Mouse (Mus musculus) liver, adult 2 months (tissue): ENCODE results near the gene Gja8. TPM values are rescaled to one million over a fixed set of nuclear protein-coding genes. Genes with fewer than 3 reads are reported as not detected.
A peak's percentile ranks its signal among the peaks of the same experiment; 100 is the strongest.

Experiments used
- DNase-seq: peaks from one replicate; pipeline ENCODE4 v3.0.0-alpha.2; 2011; ENCODE audit warnings: low read depth, low spot score; ENCODE audit errors: extremely low read depth
- H3K27ac ChIP-seq: fragments of 200-500 bp; replicated peaks from 2 replicates; pipeline ENCODE4 v1.5.1; 2012; ENCODE audit warnings: low read depth, mild to moderate bottlenecking, control low read depth, inconsistent platforms, low read length; ENCODE audit not compliant: insufficient read depth
- H3K27me3 ChIP-seq: fragments of 200-500 bp; 2 replicates; pipeline ENCODE4 v1.6.1; 2012; ENCODE audit warnings: mild to moderate bottlenecking, moderate library complexity, low read length, inconsistent platforms; ENCODE audit not compliant: control insufficient read depth, insufficient read depth
- H3K36me3 ChIP-seq: fragments of 200-500 bp; 2 replicates; pipeline ENCODE4 v1.6.1; 2012; ENCODE audit warnings: low read length, inconsistent platforms; ENCODE audit not compliant: control insufficient read depth, insufficient read depth
- H3K4me1 ChIP-seq: fragments of 200-500 bp; 2 replicates; pipeline ENCODE4 v1.6.1; 2011; ENCODE audit warnings: low read length; ENCODE audit not compliant: control insufficient read depth, insufficient read depth
- H3K4me3 ChIP-seq: fragments of 200-500 bp; 2 replicates; pipeline ENCODE4 v1.5.1; 2011; ENCODE audit warnings: low read depth, mild to moderate bottlenecking, control low read depth, low read length, moderate library complexity; ENCODE audit not compliant: insufficient read depth
- H3K79me2 ChIP-seq: fragments of 200-500 bp; 2 replicates; pipeline ENCODE4 v1.6.1; 2012; ENCODE audit warnings: inconsistent platforms, mild to moderate bottlenecking, low read length, moderate library complexity; ENCODE audit not compliant: control insufficient read depth, insufficient read depth
- H3K9ac ChIP-seq: fragments of 200-500 bp; 2 replicates; pipeline ENCODE4 v1.6.1; 2012; ENCODE audit warnings: low read depth, mild to moderate bottlenecking, control low read depth, inconsistent platforms, low read length
- CTCF ChIP-seq: fragments of 200-500 bp; IDR thresholded peaks from 2 replicates; pipeline ENCODE4 v1.5.1; 2011; ENCODE audit warnings: low read depth, low read length, control low read depth
- POLR2A ChIP-seq: fragments of 200-500 bp; IDR thresholded peaks from 2 replicates; pipeline ENCODE4 v1.6.1; 2011; ENCODE audit warnings: low read length, control low read depth; ENCODE audit not compliant: insufficient read depth; ENCODE audit errors: extremely low read depth
- WGBS: fragments of 180-500 bp; shearing (Covaris S2); methylation state at CpG from one replicate; pipeline ENCODE4 v1.1.7; 2018; 5-methylcytosine and 5-hydroxymethylcytosine counted together
- polyA plus RNA-seq: library from polyadenylated mRNA; depleted of rRNA; stranded (reverse); fragments of >200 nt; gene quantifications from 2 replicates; pipeline ENCODE4 v1.2.3, GENCODE M21; 2012
- total RNA-seq: library from RNA; depleted of rRNA; stranded (reverse); fragments of >200 nt; gene quantifications from 2 replicates; pipeline ENCODE4 v1.2.3, GENCODE M21; 2014

Gja8 gene
- total and polyA plus RNA-seq, 2 experiments = not detected

DNA sequence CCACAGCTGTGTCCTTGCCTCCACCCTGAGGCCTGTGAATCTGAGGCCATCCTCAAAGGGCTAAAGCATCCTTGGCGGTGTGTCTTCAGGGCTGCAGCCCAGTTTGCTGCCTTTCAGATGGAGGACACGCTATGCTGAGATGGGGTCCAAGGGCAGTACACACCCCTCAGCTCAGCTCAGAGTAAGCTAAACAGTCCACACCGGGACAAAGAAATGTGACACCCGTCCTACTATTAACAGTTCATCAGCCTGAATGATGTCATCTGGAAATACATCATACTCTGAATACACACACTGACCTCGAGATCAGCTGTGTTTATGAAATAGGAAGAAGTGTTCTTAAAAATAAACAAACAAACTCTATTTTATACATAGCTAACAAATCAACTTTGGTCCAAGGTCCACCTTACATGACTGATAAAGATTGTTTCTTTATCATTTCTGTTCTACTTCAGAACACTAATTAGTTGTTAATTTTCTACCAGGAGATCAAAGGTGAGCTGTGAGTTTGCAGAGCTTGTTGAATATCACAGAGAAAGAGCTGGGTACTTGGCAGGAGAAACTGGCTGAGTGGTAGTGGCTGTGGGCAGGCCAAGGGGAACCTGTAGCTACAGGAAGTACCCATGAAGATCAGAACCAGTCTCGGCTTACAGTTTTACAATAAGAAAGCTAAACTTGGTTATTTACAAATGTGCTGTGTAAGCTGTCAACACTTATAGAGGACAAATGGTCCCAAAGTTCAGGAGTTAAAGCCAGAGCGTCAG, 50.8 kb downstream of the Gja8 start:
- Histone ChIP-seq H3K36me3 (peaks cover 17% of the 10 kb centered on the region; the same call in 1 of the 2 replicates), H3K79me2 (no peaks in the 10 kb centered on the region), H3K4me3 (no peak overlapping the region), H3K9ac (no peak overlapping the region), H3K27ac (peak overlapping the region; percentile 21; the same call in 1 of the 2 replicates), H3K4me1 (peaks cover 11% of the 10 kb centered on the region), H3K27me3 (no peaks in the 10 kb centered on the region)
- DNase-seq = peak; percentile 88
- 33% methylated on average over 7 of the region's 7 CpGs for WGBS
- TF ChIP-seq CTCF (no peak), POLR2A (no peak)

DNA sequence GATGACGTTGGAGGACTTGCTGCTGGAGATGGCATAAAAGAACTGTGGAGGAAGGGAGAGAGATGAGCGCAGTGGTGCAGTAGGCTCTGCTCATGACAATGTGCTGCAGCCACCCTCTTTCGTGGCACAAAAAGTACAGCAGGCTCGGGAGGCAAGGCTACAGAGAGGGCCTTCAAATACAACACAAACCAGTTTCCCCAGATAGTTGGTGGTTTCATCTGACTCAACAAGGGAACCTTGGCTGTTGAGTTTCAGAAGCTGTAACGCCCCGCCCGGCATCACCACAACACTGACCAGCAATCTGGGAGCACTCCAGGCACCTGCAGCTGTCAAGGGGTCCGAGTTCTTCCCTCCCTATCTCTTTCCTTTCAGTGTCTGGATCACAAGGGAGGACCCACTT, 53.3 kb downstream of the Gja8 start:
- Histone ChIP-seq H3K4me3 (no peak overlapping the region), H3K36me3 (peaks cover 24% of the 10 kb centered on the region; the same call in 1 of the 2 replicates), H3K27ac (no peak overlapping the region), H3K79me2 (no peaks in the 10 kb centered on the region), H3K9ac (no peak overlapping the region), H3K4me1 (peaks cover 11% of the 10 kb centered on the region), H3K27me3 (no peaks in the 10 kb centered on the region)
- no peak for TF ChIP-seq CTCF
- no peak for TF ChIP-seq POLR2A
- WGBS = 94% methylated on average over 8 of the region's 8 CpGs
- no peak for DNase-seq

DNA sequence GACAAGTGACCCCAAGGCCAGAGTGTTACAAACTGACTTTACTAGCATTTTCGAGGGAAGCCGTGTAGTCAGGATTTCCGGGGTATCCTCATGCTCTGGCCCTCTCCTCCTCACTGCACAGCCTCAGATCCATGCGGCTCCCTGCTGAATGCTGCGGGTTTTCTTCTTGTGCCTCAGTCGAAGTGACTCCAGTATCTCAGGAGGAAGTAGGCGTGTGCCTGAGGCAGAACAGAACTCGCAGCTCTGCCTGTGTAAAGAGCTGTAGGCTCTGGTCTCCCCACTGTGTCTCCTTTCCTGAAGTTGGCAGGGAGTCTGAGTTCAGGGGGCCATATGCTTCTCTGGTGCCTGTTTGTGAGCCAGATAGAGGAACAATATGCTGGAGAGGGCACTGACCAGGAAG, 54.8 kb downstream of the Gja8 start:
- no peaks in the 10 kb centered on the region for H3K27me3 ChIP-seq
- H3K27ac ChIP-seq = no peak overlapping the region
- WGBS = 87% methylated on average over 8 of the region's 8 CpGs
- no peak for DNase-seq
- no peak overlapping the region for H3K4me3 ChIP-seq
- H3K36me3 ChIP-seq = peaks cover 24% of the 10 kb centered on the region; the same call in 1 of the 2 replicates
- no peak overlapping the region for H3K9ac ChIP-seq
- TF ChIP-seq POLR2A (no peak), CTCF (no peak)
- no peaks in the 10 kb centered on the region for H3K79me2 ChIP-seq
- peaks cover 11% of the 10 kb centered on the region for H3K4me1 ChIP-seq

DNA sequence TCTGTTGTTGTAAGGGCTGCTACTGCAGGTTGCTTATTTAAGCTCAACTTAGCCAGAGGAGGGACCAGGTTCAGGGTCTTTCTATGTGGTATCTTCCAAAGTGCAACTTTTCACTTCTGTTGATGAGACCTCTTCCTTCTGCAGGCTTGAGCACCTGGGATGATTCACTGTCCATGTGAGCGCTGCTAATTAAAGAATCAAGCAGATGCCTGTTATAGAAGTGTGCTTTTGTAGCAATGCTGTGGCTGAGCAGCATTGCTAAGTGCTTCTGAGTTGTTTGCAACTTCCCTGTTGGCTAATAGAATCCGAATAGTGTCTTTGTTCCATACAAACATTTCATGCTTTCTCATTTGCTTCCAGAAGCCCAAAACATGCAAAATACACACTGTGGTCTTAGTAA, 55.5 kb downstream of the Gja8 start:
- H3K27ac ChIP-seq = no peak overlapping the region
- no peak for DNase-seq
- no peak for TF ChIP-seq CTCF
- TF ChIP-seq POLR2A = no peak
- peaks cover 24% of the 10 kb centered on the region; the same call in 1 of the 2 replicates for H3K36me3 ChIP-seq
- no peak overlapping the region for H3K9ac ChIP-seq
- H3K4me3 ChIP-seq = no peak overlapping the region
- H3K4me1 ChIP-seq = peaks cover 6% of the 10 kb centered on the region; the same call in 1 of the 2 replicates
- no peaks in the 10 kb centered on the region for H3K27me3 ChIP-seq
- 97% methylated on average over 2 of the region's 2 CpGs for WGBS
- H3K79me2 ChIP-seq = no peaks in the 10 kb centered on the region

DNA sequence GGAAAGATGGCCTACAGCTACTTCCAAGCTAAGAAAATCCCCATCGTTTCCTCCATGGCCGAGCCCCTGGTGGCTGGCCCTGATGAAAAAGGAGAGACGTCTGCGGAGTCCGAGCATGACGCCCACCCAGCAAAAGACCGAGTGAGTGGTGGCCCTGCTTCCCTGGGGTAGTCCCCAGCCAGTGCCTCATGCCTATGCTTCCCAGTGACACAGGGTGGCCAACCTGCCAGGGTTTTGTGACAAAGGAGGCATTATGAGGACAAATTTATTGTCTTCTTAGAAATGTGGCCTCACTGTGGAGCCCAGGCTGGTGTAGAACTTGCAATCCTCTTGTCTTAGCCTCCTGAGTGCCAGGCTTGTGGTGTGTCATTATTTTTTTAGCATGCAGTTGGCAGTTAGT, 56.7 kb downstream of the Gja8 start:
- no peak overlapping the region for H3K27ac ChIP-seq
- H3K36me3 ChIP-seq = peaks cover 24% of the 10 kb centered on the region; the same call in 1 of the 2 replicates
- no peak overlapping the region for H3K4me3 ChIP-seq
- no peak overlapping the region for H3K9ac ChIP-seq
- no peaks in the 10 kb centered on the region for H3K79me2 ChIP-seq
- no peak for TF ChIP-seq POLR2A
- no peak for TF ChIP-seq CTCF
- no peaks in the 10 kb centered on the region for H3K27me3 ChIP-seq
- DNase-seq = no peak
- 97% methylated on average over 7 of the region's 7 CpGs for WGBS
- no peaks in the 10 kb centered on the region for H3K4me1 ChIP-seq

DNA sequence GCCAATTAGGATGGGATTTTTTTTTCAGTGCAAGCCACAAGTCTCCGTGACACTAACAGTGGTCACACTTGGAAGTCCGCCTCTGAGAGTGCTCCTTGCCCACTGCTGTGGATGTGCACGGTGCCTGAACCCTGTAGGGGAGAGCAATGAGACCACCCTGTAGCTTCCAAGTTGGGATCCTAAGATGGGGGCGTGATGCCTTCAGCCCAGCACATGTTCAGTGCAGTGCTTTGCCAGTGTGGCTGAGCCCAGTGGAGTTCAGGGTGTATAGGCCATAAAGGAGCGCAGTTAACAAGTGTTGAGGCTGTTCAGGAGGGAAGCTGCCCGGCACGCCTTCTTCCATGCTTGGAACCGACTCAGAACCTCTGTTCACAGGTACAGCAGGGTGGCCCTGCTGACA, 57.3 kb downstream of the Gja8 start:
- Histone ChIP-seq H3K36me3 (peaks cover 24% of the 10 kb centered on the region; the same call in 1 of the 2 replicates), H3K4me3 (no peak overlapping the region), H3K27me3 (no peaks in the 10 kb centered on the region), H3K79me2 (no peaks in the 10 kb centered on the region), H3K9ac (no peak overlapping the region), H3K4me1 (no peaks in the 10 kb centered on the region), H3K27ac (no peak overlapping the region)
- WGBS = 94% methylated on average over 8 of the region's 8 CpGs
- no peak for DNase-seq
- TF ChIP-seq POLR2A = no peak
- TF ChIP-seq CTCF = no peak
